Mouse (Mus musculus) neural tube, embryonic 15.5 days (tissue): ENCODE results near the gene Rarb. TPM values are rescaled to one million over a fixed set of nuclear protein-coding genes. Genes with fewer than 3 reads are reported as not detected.
A peak's percentile ranks its signal among the peaks of the same experiment; 100 is the strongest.

ENCODE experiments used
- ATAC-seq: fragments of 200-750 bp; cut with Nextera tagmentation; 2 replicates; pipeline ENCODE4 v1.8.0; 2017; ENCODE audit warnings: mild to moderate bottlenecking, moderate TSS enrichment, moderate library complexity; ENCODE audit not compliant: low FRiP score
- H3K27ac ChIP-seq: fragments of 300-500 bp; sonication (generic); replicated peaks from 2 replicates; pipeline ENCODE4 v1.5.1; 2015; ENCODE audit warnings: mild to moderate bottlenecking, inconsistent platforms
- H3K27me3 ChIP-seq: fragments of 300-500 bp; sonication (generic); replicated peaks from 2 replicates; pipeline ENCODE4 v1.6.1; 2015; ENCODE audit warnings: inconsistent platforms
- H3K36me3 ChIP-seq: fragments of 300-500 bp; sonication (generic); 2 replicates; pipeline ENCODE4 v1.6.1; 2015; ENCODE audit warnings: inconsistent platforms
- H3K4me1 ChIP-seq: fragments of 300-500 bp; sonication (generic); 2 replicates; pipeline ENCODE4 v1.6.1; 2015; ENCODE audit warnings: inconsistent platforms
- H3K4me2 ChIP-seq: fragments of 300-500 bp; sonication (generic); 2 replicates; pipeline ENCODE4 v1.6.1; 2015; ENCODE audit warnings: inconsistent platforms, mild to moderate bottlenecking, moderate library complexity
- H3K4me3 ChIP-seq: fragments of 300-500 bp; sonication (generic); replicated peaks from 2 replicates; pipeline ENCODE4 v1.5.1; 2015; ENCODE audit warnings: mild to moderate bottlenecking, inconsistent platforms
- H3K9ac ChIP-seq: fragments of 300-500 bp; sonication (generic); replicated peaks from 2 replicates; pipeline ENCODE4 v1.6.1; 2015; ENCODE audit warnings: mild to moderate bottlenecking, inconsistent platforms
- H3K9me3 ChIP-seq: fragments of 300-500 bp; sonication (generic); replicated peaks from 2 replicates; pipeline ENCODE4 v1.6.1; 2016; ENCODE audit warnings: inconsistent platforms
- WGBS: fragments of 180-500 bp; shearing (Covaris S2); methylation state at CpG from one replicate; pipeline ENCODE4 v1.1.7; 2015; ENCODE audit warnings: mixed read lengths; 5-methylcytosine and 5-hydroxymethylcytosine counted together
- polyA plus RNA-seq: library from polyadenylated mRNA; unstranded; fragments of >200 nt; fragmentation: Nextera tagmentation; extraction: Ambion mirVana; gene quantifications from 2 replicates; pipeline ENCODE4 v1.2.1, GENCODE M21; 2015

Gene Rarb
- polyA plus RNA-seq, 1 experiment from 2014 or later, result 25.2 TPM

GRCm38 (mm10) chr14:16517958-16518357 lies 301.0 kb downstream of the Rarb start:
- ATAC-seq, result no peak
- Histone ChIP-seq H3K4me2 (no peak overlapping the region), H3K4me1 (peaks cover 34% of the 10 kb centered on the region), H3K27ac (no peak overlapping the region), H3K36me3 (no peaks in the 10 kb centered on the region), H3K9ac (no peak overlapping the region), H3K9me3 (no peaks in the 10 kb centered on the region), H3K4me3 (no peak overlapping the region), H3K27me3 (no peaks in the 10 kb centered on the region)

DNA sequence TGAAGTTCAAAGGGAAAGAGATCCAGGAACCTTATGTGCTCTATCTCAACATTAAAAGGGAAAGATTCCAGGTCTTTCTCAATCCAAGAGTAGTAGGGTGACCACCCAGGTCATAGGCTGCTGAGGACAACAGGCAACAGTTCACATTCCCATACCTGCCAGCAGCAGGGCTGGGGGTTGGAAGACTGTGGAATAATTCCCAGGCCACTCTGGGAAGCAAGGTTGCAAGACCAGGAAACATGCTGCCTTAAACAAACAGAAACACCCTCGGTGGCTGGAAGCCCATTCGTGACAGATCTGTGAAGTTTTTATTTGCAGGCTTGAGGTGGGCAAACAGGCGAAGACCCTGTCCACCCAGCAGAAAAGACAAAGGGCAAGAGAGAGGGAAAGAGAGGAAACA lies 303.2 kb downstream of the Rarb start:
- H3K27me3 ChIP-seq, result no peaks in the 10 kb centered on the region
- ATAC-seq, result no peak

DNA sequence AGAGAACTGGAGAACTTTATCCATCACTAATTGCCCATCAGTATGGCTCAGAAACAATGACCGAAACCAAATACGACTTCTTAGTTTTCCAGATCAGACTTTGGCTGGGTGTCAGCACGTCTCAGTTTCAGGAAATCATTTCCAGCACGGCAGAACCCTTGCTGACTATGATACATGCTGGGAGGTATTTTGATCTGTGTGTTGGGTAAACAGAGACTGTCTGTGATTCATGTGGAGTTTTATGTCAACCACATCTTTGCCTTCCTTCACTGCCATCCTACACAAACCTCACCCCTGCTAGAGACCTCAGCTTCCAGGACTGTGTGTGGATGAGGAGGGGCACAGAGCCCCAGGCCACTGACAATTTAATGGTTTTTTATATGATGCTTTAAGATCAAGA lies 308.4 kb downstream of the Rarb start:
- Histone ChIP-seq H3K36me3 (peaks cover 6% of the 10 kb centered on the region; the same call in 1 of the 2 replicates), H3K4me1 (no peaks in the 10 kb centered on the region), H3K27me3 (no peaks in the 10 kb centered on the region), H3K9ac (no peak overlapping the region), H3K9me3 (0 out of 2 replicates have a peak, but pooled peaks cover 3% of the 10 kb centered on the region), H3K4me2 (no peak overlapping the region), H3K27ac (no peak overlapping the region), H3K4me3 (no peak overlapping the region)
- WGBS, result 70% methylated on average over 4 of the region's 4 CpGs
- no peak for ATAC-seq

More for the DNA sequence above, 303.2 kb downstream of the Rarb start:
- WGBS, result 60% methylated on average over 3 of the region's 3 CpGs
- Histone ChIP-seq H3K27ac (no peak overlapping the region), H3K4me3 (no peak overlapping the region), H3K9me3 (no peaks in the 10 kb centered on the region), H3K4me2 (no peak overlapping the region), H3K36me3 (no peaks in the 10 kb centered on the region), H3K4me1 (peaks cover 24% of the 10 kb centered on the region), H3K9ac (no peak overlapping the region)

DNA sequence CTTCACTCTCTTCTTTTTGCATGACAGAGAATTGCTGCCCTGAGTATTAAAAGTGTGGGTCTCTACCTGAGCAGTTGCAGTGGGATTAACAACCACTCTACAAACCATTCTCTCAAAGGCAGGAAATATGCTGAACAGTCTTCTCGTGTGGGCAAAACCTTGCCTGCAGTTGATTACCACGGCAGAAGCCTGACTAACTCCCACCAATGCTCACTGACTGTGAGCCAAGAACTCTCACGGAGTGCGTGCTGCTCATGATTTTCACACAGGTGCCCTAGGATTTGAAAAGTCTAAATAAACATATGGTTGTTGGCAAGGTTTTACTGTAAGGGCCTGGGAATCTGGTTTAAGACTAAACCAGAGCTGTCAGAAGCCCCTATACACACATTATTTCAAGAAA lies 309.1 kb downstream of the Rarb start:
- WGBS, result 70% methylated on average over 4 of the region's 4 CpGs
- Histone ChIP-seq H3K9ac (no peak overlapping the region), H3K4me2 (no peak overlapping the region), H3K9me3 (0 out of 2 replicates have a peak, but pooled peaks cover 3% of the 10 kb centered on the region), H3K4me1 (no peaks in the 10 kb centered on the region), H3K36me3 (peaks cover 6% of the 10 kb centered on the region; the same call in 1 of the 2 replicates), H3K27ac (no peak overlapping the region), H3K27me3 (no peaks in the 10 kb centered on the region), H3K4me3 (no peak overlapping the region)
- no peak for ATAC-seq

DNA sequence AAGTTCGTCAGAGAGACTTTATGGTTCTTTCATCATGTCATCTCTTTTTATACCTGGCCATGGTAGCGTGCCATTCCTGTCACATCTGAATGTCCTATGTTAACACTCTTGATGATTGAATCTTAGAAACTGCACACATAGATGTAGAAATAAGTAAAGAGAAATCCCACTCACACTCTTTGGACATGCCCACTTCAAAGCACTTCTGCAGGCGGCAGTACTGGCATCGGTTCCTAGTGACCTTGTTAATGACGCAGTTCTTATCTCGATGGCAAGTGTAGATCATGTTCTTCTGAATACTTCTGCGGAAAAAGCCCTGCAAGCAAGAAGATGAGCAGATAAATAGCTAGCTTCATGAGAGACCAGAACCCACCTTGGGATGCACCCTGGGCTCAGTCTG lies 310.2 kb downstream of the Rarb start:
- Histone ChIP-seq H3K27me3 (no peaks in the 10 kb centered on the region), H3K27ac (no peak overlapping the region), H3K4me2 (no peak overlapping the region), H3K36me3 (peaks cover 6% of the 10 kb centered on the region; the same call in 1 of the 2 replicates), H3K9me3 (0 out of 2 replicates have a peak, but pooled peaks cover 3% of the 10 kb centered on the region), H3K9ac (no peak overlapping the region), H3K4me1 (no peaks in the 10 kb centered on the region), H3K4me3 (no peak overlapping the region)
- 96% methylated on average over 7 of the region's 7 CpGs for WGBS
- no peak for ATAC-seq

DNA sequence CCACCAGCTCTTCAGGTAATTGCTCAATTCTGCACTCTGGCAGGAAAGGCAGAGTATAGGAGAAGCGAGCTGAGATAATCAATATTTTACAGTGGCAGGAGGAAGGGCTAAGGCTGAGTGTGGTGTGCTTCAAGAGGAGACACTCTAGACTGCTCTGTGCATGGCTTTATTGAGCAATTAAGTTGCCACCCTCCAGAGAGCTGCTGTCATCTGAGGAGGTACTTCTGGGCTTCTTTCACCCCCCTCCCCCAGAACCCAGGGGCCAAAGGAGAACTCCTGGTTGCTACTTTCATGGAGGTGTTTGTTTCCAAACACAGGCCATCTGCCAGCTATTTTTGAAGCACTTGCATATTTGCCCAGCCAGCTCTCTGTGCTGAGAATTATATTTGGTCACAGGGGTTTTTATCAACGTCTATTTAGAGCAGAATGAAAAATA lies 321.7 kb downstream of the Rarb start:
- Histone ChIP-seq H3K27ac (no peak overlapping the region), H3K4me3 (no peak overlapping the region), H3K27me3 (no peaks in the 10 kb centered on the region), H3K4me2 (no peak overlapping the region), H3K9me3 (no peaks in the 10 kb centered on the region), H3K9ac (no peak overlapping the region), H3K4me1 (peaks cover 4% of the 10 kb centered on the region; the same call in 1 of the 2 replicates), H3K36me3 (no peaks in the 10 kb centered on the region)
- WGBS, result 39% methylated on average over 2 of the region's 2 CpGs
- no peak for ATAC-seq

GRCm38 (mm10) chr14:16483656-16484380 lies 335.1 kb downstream of the Rarb start:
- peak; percentile 46; the same call in 1 of the 2 replicates for ATAC-seq
- Histone ChIP-seq H3K27ac (no peak overlapping the region), H3K36me3 (no peaks in the 10 kb centered on the region), H3K4me2 (no peak overlapping the region), H3K9ac (no peak overlapping the region), H3K4me1 (peaks cover 14% of the 10 kb centered on the region), H3K27me3 (no peaks in the 10 kb centered on the region), H3K9me3 (no peaks in the 10 kb centered on the region), H3K4me3 (no peak overlapping the region)
- WGBS, result 50% methylated on average over 8 of the region's 8 CpGs

DNA sequence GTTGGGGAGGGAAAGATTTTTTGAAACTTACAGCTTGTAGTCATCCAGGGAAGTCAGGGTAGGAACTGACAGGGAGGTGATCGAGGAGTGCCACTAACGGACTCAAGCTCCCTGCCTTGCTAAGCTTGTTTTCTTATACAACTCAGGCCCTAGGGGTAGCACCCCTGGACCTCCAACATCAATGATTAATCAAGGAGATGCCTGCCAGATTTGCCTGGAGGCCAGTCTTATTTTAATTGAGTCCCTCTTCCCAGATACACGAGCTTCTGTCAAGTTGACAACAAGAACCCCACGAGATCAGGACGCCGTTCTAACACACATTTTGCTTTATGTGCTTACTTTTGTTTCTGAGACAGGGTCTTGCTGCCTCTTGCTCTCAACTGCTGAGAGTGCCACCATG lies 338.3 kb downstream of the Rarb start:
- no peak overlapping the region for H3K9ac ChIP-seq
- 66% methylated on average over 6 of the region's 6 CpGs for WGBS
- no peaks in the 10 kb centered on the region for H3K36me3 ChIP-seq
- no peaks in the 10 kb centered on the region for H3K9me3 ChIP-seq
- ATAC-seq, result no peak
- H3K27ac ChIP-seq, result no peak overlapping the region
- H3K4me3 ChIP-seq, result no peak overlapping the region
- H3K4me1 ChIP-seq, result peaks cover 14% of the 10 kb centered on the region
- H3K27me3 ChIP-seq, result no peaks in the 10 kb centered on the region
- no peak overlapping the region for H3K4me2 ChIP-seq

DNA sequence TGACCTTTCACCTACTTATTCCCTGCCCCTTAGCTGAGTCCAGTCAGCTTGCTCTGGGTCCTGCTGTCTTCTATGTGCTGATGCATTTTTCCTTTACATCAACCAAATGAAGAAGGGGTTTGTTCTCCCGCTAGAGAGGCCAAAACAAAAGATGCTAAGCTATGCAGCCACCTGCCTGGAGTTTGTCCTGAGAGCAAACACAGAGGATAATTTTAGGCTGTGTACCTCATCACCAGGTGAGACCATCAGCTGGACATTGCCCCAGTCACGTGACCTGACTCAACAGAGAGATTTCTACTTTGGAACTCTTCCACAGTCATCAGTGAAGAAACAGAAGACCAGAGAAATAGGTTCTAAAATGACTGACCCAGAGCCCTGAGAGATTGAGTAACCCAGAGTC lies 339.4 kb downstream of the Rarb start:
- Histone ChIP-seq H3K4me3 (no peak overlapping the region), H3K4me1 (peaks cover 14% of the 10 kb centered on the region), H3K27me3 (no peaks in the 10 kb centered on the region), H3K4me2 (no peak overlapping the region), H3K9ac (no peak overlapping the region), H3K27ac (no peak overlapping the region), H3K9me3 (no peaks in the 10 kb centered on the region), H3K36me3 (no peaks in the 10 kb centered on the region)
- no peak for ATAC-seq
- 81% methylated on average over 2 of the region's 2 CpGs for WGBS

GRCm38 (mm10) chr14:16478606-16479323 lies 340.2 kb downstream of the Rarb start:
- Histone ChIP-seq H3K27me3 (no peaks in the 10 kb centered on the region), H3K4me3 (no peak overlapping the region), H3K4me1 (peaks cover 6% of the 10 kb centered on the region), H3K36me3 (no peaks in the 10 kb centered on the region), H3K4me2 (no peak overlapping the region), H3K27ac (no peak overlapping the region), H3K9ac (no peak overlapping the region), H3K9me3 (no peaks in the 10 kb centered on the region)
- no peak for ATAC-seq
- 95% methylated on average over 1 of the region's 1 CpGs for WGBS

- no peak overlapping the region for H3K9ac ChIP-seq
- H3K27ac ChIP-seq, result peak overlapping the region; percentile 45; the same call in 1 of the 2 replicates
- no peaks in the 10 kb centered on the region for H3K27me3 ChIP-seq
- no peak overlapping the region for H3K4me2 ChIP-seq
- ATAC-seq, result peak; percentile 75
- no peak overlapping the region for H3K4me3 ChIP-seq
- 19% methylated on average over 4 of the region's 4 CpGs for WGBS
- peaks cover 11% of the 10 kb centered on the region for H3K4me1 ChIP-seq
- H3K9me3 ChIP-seq, result no peaks in the 10 kb centered on the region
- no peaks in the 10 kb centered on the region for H3K36me3 ChIP-seq
These were observed 370.5 kb downstream of the Rarb start for GRCm38 (mm10) chr14:16448269-16448987.
